Mouse (Mus musculus) heart, embryonic 15.5 days (tissue): ENCODE data around the gene Fosl2. TPM values are rescaled to one million over a fixed set of nuclear protein-coding genes. Genes with fewer than 3 reads are reported as not detected.

Experiments
- polyA plus RNA-seq: library from polyadenylated mRNA; unstranded; fragments of >200 nt; fragmentation: Nextera tagmentation; extraction: Ambion mirVana; gene quantifications from 2 replicates; pipeline ENCODE4 v1.2.1, GENCODE M21; 2015

Fosl2 gene
- polyA plus RNA-seq, 1 experiment from 2014 or later = 2.5 TPM

Other genes starting within 250 kb of the Fosl2 start
- gene Plb1, start 96.9 kb downstream of the Fosl2 start, polyA plus RNA-seq = 2.3 and 3.3 TPM in 2 replicates